ENCODE assay signal across 10 mouse cellular contexts in the genomic region with DNA sequence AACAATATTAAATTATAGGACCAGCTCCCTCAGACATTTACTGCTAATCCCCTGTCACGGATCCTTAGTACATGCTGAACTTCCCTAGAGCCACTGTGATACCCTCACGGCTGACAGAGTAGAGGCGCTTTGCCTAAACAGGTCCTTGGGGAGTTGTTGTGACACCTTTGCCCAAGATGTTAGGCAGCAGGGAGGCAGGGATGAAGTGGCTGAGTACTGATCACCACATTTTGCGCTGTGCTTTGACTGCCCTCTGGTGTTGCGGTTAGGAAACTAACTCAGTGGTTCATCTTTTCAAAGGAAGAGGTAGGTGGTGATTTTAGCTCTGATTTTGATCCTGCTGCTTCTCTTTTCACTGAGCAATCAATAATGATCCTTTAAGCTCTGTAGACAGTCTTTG. TPM values are rescaled to one million over a fixed set of nuclear protein-coding genes. Genes with fewer than 3 reads are reported as not detected.
DNase-seq lines count a peak whose midpoint lies in the region; ATAC-seq and TF ChIP-seq lines count a peak whose summit lies in the region.
"Had no signal": no experiment of that assay in that cellular context is flagged by ENCODE, and none has a peak within 500 bp of the region (broad histone marks: within the 10 kb centered on the region; RNA-seq: fewer than 3 reads in every experiment).

No protein-coding gene starts in this region.

- peaks cover 62% of the 10 kb centered on the region for H3K36me3 ChIP-seq in liver, embryonic 12.5 days
- peaks cover 23% of the 10 kb centered on the region for H3K36me3 ChIP-seq in hindbrain, embryonic 12.5 days
- peaks cover 4% of the 10 kb centered on the region; the same call in 1 of the 2 replicates for H3K36me3 ChIP-seq in midbrain, embryonic 11.5 days (ENCODE audit: control insufficient read depth, insufficient read depth, low read length)

- H3K4me2 ChIP-seq in liver, embryonic 12.5 days: no peak overlapping the region
- no peak overlapping the region for H3K4me2 ChIP-seq in hindbrain, embryonic 12.5 days (replicated peaks)
- no peak overlapping the region for H3K4me2 ChIP-seq in midbrain, embryonic 11.5 days
- H3K4me2 ChIP-seq: embryonic facial prominence, embryonic 12.5 days; neural tube, embryonic 13.5 days had no signal

- no peaks in the 10 kb centered on the region for H3K27me3 ChIP-seq in liver, embryonic 12.5 days (replicated peaks)
- H3K27me3 ChIP-seq in hindbrain, embryonic 12.5 days: no peaks in the 10 kb centered on the region
- no peaks in the 10 kb centered on the region for H3K27me3 ChIP-seq in midbrain, embryonic 11.5 days (ENCODE audit: control insufficient read depth, insufficient read depth, low read length)
- H3K27me3 ChIP-seq: embryonic facial prominence, embryonic 12.5 days; neural tube, embryonic 13.5 days had no signal

- 63% methylated on average over 5 of the region's 5 CpGs for WGBS in liver, embryonic 12.5 days (ENCODE audit: insufficient replicate concordance)
- WGBS in hindbrain, embryonic 12.5 days: 50% methylated on average over 5 of the region's 5 CpGs
- 47% methylated on average over 5 of the region's 5 CpGs for WGBS in midbrain, embryonic 11.5 days

- intact Hi-C loops in left cerebral cortex, adult 2 months (cut with DNase I): loop anchor here (1.0 to 5.0 kb wide), 2 partner anchors 173 to 1006 kb away; no protein-coding TSS in a partner anchor

- H3K9ac ChIP-seq in liver, embryonic 12.5 days: no peak overlapping the region
- H3K9ac ChIP-seq in hindbrain, embryonic 12.5 days: no peak overlapping the region
- no peak overlapping the region for H3K9ac ChIP-seq in midbrain, embryonic 11.5 days (ENCODE audit: low read length)
- H3K9ac ChIP-seq: embryonic facial prominence, embryonic 12.5 days; neural tube, embryonic 13.5 days had no signal

- no peak overlapping the region for H3K27ac ChIP-seq in liver, embryonic 12.5 days
- H3K27ac ChIP-seq in hindbrain, embryonic 12.5 days: no peak overlapping the region
- no peak overlapping the region for H3K27ac ChIP-seq in left cerebral cortex, adult 2 months
- no peak overlapping the region for H3K27ac ChIP-seq in midbrain, embryonic 11.5 days (ENCODE audit: low read depth, low read length)
- H3K27ac ChIP-seq: embryonic facial prominence, embryonic 12.5 days; neural tube, embryonic 13.5 days had no signal

- H3K4me3 ChIP-seq in liver, embryonic 12.5 days: no peak overlapping the region
- H3K4me3 ChIP-seq in hindbrain, embryonic 12.5 days: no peak overlapping the region
- H3K4me3 ChIP-seq in left cerebral cortex, adult 2 months: no peak overlapping the region
- no peak overlapping the region for H3K4me3 ChIP-seq in midbrain, embryonic 11.5 days (ENCODE audit: low read depth, low read length)
- H3K4me3 ChIP-seq: embryonic facial prominence, embryonic 12.5 days; neural tube, embryonic 13.5 days had no signal

- H3K4me1 ChIP-seq in liver, embryonic 12.5 days: no peaks in the 10 kb centered on the region
- 0 out of 2 replicates have a peak, but pooled peaks cover 3% of the 10 kb centered on the region for H3K4me1 ChIP-seq in hindbrain, embryonic 12.5 days
- no peaks in the 10 kb centered on the region for H3K4me1 ChIP-seq in midbrain, embryonic 11.5 days (ENCODE audit: control insufficient read depth, insufficient read depth, low read length)
- H3K4me1 ChIP-seq: embryonic facial prominence, embryonic 12.5 days had no signal

- peak; percentile 57 for DNase-seq in liver
- DNase-seq in brain, adult 2 months (ENCODE audit: low read depth, low spot score): peak; percentile 79
- peak; percentile 54 to 64 for DNase-seq in left cerebral cortex, adult 2 months (ENCODE audit: extremely low spot score in 1 of 2, low spot score in 2 of 2)
- peak; percentile 86 for DNase-seq in midbrain, embryonic 11.5 days (ENCODE audit: low spot score, missing footprints)
- peak; percentile 26 to 32 for DNase-seq in spleen, postnatal 36 days (ENCODE audit: low spot score in 2 of 2)

- TF ChIP-seq CTCF in left cerebral cortex, adult 2 months (IDR thresholded peaks at IDR 0.05): peak; percentile 83

- no peaks in the 10 kb centered on the region for H3K9me3 ChIP-seq in liver, embryonic 12.5 days (replicated peaks)
- no peaks in the 10 kb centered on the region for H3K9me3 ChIP-seq in hindbrain, embryonic 12.5 days (replicated peaks)
- H3K9me3 ChIP-seq in midbrain, embryonic 11.5 days (ENCODE audit: control insufficient read depth, low read length): no peaks in the 10 kb centered on the region
- H3K9me3 ChIP-seq: embryonic facial prominence, embryonic 12.5 days; neural tube, embryonic 13.5 days had no signal

- no peak for ATAC-seq in liver, embryonic 12.5 days
- peak; percentile 56; the same call in 1 of the 2 replicates for ATAC-seq in erythroblast, adult 5-6 weeks (replicated peaks; ENCODE audit: low FRiP score, poor library complexity, severe bottlenecking)
- ATAC-seq in hindbrain, embryonic 12.5 days (ENCODE audit: low FRiP score): 0 out of 2 replicates have a peak, but pooled peaks have one; percentile 32
- ATAC-seq in midbrain, embryonic 11.5 days (ENCODE audit: low FRiP score): peak; percentile 61; the same call in 1 of the 2 replicates

RNA-seq across cellular contexts. Expression of gene Pphln1, which starts 40.5 kb away (rescaled TPM):
- polyA plus RNA-seq in liver, embryonic 12.5 days (2016; fragmentation: Nextera tagmentation; extraction: Ambion mirVana): 36.5 and 38.1 TPM in 2 replicates
- total RNA-seq in erythroblast, adult 5-6 weeks (2015; ENCODE audit: low replicate concordance): 14.4 and 15.7 TPM in 2 replicates
- 9.2 and 9.3 TPM in 2 replicates for total RNA-seq in erythroblast, adult 5-6 weeks (2017; ENCODE audit: low replicate concordance)
- polyA plus RNA-seq in hindbrain, embryonic 12.5 days (2016; fragmentation: Nextera tagmentation; extraction: Ambion mirVana): 68.5 and 71.0 TPM in 2 replicates
- 10 to 100 TPM; 38.7 to 41.7 TPM for total RNA-seq in left cerebral cortex, adult 2 months (2021)
- polyA plus RNA-seq in midbrain, embryonic 11.5 days (2014; fragmentation: Nextera tagmentation; extraction: Ambion mirVana): 62.5 and 66.3 TPM in 2 replicates

RNA-seq across cellular contexts. Expression of gene Zcrb1, which starts 40.5 kb away (rescaled TPM):
- 103 and 105 TPM in 2 replicates for polyA plus RNA-seq in liver, embryonic 12.5 days (2016; fragmentation: Nextera tagmentation; extraction: Ambion mirVana)
- total RNA-seq in erythroblast, adult 5-6 weeks (2015; ENCODE audit: low replicate concordance): 50.6 and 51.7 TPM in 2 replicates
- 31.6 and 59.4 TPM in 2 replicates for total RNA-seq in erythroblast, adult 5-6 weeks (2017; ENCODE audit: low replicate concordance)
- polyA plus RNA-seq in hindbrain, embryonic 12.5 days (2016; fragmentation: Nextera tagmentation; extraction: Ambion mirVana): 159 and 173 TPM in 2 replicates
- 10 to 100 TPM; 81.6 to 89.6 TPM for total RNA-seq in left cerebral cortex, adult 2 months (2021)
- 163 and 179 TPM in 2 replicates for polyA plus RNA-seq in midbrain, embryonic 11.5 days (2014; fragmentation: Nextera tagmentation; extraction: Ambion mirVana)

Comparison
In these comparisons a context has a peak if more than half of its experiments do, and no peak if none do; other contexts are left out.
1. DNase-seq: peak in every context shown above with its lines; median percentile 86 in midbrain, embryonic 11.5 days; 79 in brain, adult 2 months; 59 in left cerebral cortex, adult 2 months; 57 in liver; 29 in spleen, postnatal 36 days.